Mouse (Mus musculus): ENCODE data around the gene Gm44973.

Gene Gm44973

GRCm38 (mm10) chr7:5016057-5016456 is 761 bp downstream of the Gm44973 start:
- in situ Hi-C loops (cut with MboI, MseI), result loop anchor here (5.0 to 10.0 kb wide), 3 partner anchors 99 to 1311 kb away; partner anchors contain the start of genes Rps9 (in 1 of the 2), Zfp628 (in 1 of the 2) and Zfp787 (in 1 of the 2)

- in situ Hi-C loops (cut with MboI, MseI), result loop anchor here (5.0 to 10.0 kb wide), 3 partner anchors 100 to 1312 kb away; partner anchors contain the start of genes Rps9 (in 1 of the 2), Zfp628 (in 1 of the 2) and Zfp787 (in 1 of the 2)
These were observed 1.6 kb downstream of the Gm44973 start for GRCm38 (mm10) chr7:5016920-5017319.

DNA sequence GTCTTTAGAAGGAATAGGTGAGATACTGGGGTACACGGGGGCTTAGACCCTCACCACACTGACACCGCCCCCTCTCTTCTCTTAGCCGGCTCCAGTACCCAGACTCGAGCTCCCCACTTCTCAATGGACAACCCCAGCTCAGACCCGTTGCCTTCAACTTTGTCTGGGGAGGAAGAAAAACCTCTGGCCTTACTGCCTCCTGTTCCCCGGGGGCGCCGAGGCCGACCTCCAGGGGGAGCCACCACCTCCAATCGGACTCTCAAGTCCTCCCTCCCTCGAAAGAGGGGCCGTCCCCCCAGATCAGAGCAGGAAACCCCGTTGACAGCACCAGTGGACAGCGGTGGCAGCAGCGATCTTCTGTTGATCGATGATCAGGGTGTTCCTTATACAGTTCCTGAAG is 2.1 kb downstream of the Gm44973 start:
- in situ Hi-C loops (cut with MboI, MseI), result loop anchor here (5.0 to 10.0 kb wide), 3 partner anchors 100 to 1313 kb away; partner anchors contain the start of genes Rps9 (in 1 of the 2), Zfp628 (in 1 of the 2) and Zfp787 (in 1 of the 2)

GRCm38 (mm10) chr7:5017931-5018330 is 2.6 kb downstream of the Gm44973 start:
- in situ Hi-C loops (cut with MboI, MseI), result loop anchor here (5.0 to 10.0 kb wide), 3 partner anchors 101 to 1313 kb away; partner anchors contain the start of genes Rps9 (in 1 of the 2), Zfp628 (in 1 of the 2) and Zfp787 (in 1 of the 2)

DNA sequence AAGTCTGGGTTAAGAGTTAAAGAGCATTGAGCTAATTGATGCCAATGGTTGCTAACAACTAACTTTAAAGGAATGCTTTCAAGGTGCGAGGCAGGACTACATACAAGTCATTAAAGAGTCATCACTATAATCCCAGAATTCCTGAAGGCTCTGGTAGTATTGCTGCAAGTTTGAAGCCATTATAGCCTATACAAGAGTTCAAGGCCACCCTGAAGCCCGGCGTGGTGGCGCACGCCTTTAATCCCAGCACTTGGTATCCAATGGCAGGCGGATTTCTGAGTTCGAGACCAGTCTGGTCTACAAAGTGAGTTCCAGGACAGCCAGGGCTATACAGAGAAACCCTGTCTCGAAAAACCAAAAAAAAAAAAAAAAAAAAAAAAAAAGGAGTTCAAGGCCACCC is 4.3 kb downstream of the Gm44973 start:
- in situ Hi-C loops (cut with MboI, MseI), result loop anchor here (5.0 to 10.0 kb wide), 3 partner anchors 102 to 1315 kb away; partner anchors contain the start of genes Rps9 (in 1 of the 2), Zfp628 (in 1 of the 2) and Zfp787 (in 1 of the 2)

DNA sequence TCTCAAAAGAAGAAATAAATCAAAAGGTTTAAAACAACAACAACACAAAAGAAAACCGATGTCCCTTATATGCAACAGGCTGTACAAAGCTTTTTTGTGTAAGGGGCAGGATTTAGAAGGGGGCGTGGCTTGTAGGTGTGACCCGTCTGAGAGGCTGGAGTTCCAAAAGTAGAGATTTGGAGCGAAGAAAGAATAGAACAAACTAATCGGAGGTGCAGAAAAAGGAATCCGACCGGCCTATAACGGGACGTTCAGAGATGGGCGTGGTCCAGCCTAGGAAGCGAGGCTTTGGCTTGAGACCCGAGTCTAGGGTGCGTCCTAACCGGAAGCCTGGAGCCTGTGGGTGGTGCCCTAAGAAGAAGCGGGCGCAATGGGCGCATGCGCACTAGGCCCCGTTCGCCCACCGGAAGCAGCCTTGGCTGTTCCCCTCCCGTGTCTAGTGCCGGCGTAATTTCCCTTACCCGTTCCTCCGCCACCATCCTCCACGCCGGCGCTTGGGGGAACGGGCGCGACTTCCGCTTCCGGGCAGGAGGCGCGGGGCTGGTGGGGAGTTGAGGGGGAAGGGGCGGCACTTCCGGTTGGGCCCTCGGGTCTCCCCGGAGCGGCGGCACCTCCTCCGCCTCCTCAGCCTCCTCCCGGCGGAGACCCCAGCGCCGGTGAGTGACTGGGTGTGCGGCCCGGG is 4.8 kb downstream of the Gm44973 start, which contains the start of the genes Zfp865 and Ccdc106:
Zfp865 (plus strand) TSS at position 377 of the 682 bp plus-strand sequence.
Ccdc106 (plus strand) TSS at position 554 of the 682 bp plus-strand sequence.
- in situ Hi-C loops (cut with MboI, MseI), result loop anchor here (5.0 to 10.0 kb wide), 3 partner anchors 103 to 1315 kb away; partner anchors contain the start of genes Rps9 (in 1 of the 2), Zfp628 (in 1 of the 2) and Zfp787 (in 1 of the 2)

DNA sequence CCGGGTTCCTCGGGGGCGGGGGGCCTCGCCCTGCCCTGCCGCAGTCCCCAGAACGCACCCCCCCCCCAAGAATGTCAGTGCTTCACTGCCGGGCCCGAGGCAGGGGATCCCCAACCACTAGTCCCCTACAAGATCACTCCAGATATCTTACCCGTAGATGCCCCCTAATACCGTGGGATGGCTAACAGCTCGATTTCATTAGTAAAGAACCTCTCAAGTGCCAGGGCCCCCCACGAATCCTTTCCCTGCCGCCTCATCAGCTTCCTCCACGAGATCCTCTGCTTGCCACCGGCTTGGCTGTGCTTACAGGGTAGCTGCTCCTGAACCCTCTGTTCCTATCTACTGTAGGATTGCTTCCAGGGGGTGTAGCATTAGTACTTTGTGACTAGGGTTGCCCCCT is 5.4 kb downstream of the Gm44973 start:
- in situ Hi-C loops (cut with MboI, MseI), result no loop called here

DNA sequence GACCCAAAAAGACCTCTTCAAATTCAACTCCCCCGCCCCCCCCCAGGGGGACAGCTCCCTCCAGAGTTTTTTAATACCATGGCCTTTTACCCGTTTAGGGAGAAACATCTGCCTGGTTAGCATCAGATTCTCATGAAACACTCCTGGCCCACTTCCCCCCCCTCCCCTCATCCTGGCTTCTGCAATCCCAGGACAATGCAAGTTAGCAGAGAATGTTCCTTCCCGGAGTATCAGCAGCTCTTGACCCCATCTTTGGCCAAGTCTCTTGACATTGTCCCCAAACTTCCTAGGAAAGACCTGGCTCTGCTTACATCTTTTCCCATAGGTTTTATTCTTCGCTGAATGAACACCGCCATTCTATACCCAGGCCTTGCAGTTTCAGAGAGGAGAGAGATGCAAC is 5.9 kb downstream of the Gm44973 start:
- in situ Hi-C loops (cut with MboI, MseI), result no loop called here

- in situ Hi-C loops (cut with MboI, MseI), result no loop called here
These were observed 14.2 kb downstream of the Gm44973 start for GRCm38 (mm10) chr7:5029543-5029942.

DNA sequence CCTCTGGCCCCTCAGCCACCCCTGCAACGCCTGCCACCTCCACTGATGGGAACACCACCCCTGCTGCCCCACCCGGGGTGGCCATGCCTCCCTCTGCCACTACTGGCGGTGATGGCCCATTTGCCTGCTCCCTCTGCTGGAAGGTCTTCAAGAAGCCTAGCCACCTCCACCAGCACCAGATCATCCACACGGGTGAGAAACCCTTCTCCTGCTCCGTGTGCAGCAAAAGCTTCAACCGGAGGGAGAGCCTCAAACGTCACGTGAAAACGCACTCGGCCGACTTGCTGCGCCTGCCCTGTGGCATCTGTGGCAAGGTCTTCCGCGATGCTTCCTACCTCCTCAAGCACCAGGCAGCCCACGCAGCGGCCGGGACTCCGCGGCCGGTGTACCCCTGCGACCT is 14.7 kb downstream of the Gm44973 start:
- in situ Hi-C loops (cut with MboI, MseI), result no loop called here

DNA sequence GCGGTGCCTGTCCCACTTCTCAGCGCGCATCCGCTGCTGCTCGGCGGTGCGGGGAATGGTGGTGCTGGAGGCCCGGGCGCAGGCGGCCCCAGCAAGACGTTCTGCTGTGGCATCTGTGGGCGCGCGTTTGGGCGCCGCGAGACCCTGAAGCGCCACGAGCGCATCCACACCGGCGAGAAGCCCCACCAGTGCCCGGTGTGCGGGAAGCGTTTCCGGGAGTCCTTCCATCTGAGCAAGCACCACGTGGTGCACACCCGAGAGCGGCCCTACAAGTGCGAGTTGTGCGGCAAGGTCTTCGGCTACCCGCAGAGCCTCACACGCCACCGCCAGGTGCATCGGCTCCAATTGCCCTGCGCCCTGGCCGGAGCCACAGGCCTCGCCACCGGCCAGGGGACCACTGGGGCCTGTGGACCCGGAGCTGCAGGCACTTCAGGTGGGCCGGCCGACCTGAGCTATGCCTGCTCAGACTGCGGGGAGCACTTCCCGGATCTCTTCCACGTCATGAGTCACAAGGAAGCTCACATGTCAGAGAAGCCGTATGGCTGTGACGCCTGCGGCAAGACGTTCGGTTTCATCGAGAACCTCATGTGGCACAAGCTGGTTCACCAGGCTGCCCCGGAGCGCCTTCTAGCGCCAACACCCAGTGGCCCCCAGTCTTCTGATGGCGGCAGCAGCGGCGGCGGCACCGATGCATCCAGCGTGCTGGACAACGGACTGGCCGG is 15.4 kb downstream of the Gm44973 start:
- in situ Hi-C loops (cut with MboI, MseI), result no loop called here

DNA sequence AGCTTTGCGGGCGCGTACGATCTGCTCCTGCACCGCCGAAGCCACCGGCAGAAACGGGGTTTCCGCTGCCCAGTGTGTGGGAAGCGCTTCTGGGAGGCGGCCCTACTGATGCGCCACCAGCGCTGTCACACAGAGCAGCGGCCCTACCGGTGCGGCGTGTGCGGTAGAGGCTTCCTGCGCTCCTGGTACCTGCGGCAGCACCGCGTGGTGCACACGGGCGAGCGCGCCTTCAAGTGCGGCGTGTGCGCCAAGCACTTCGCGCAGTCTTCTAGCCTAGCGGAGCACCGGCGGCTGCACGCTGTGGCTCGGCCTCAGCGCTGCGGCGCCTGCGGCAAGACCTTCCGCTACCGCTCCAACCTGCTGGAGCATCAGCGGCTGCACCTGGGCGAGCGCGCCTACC is 16.2 kb downstream of the Gm44973 start:
- in situ Hi-C loops (cut with MboI, MseI), result no loop called here

GRCm38 (mm10) chr7:5033818-5034217 is 18.5 kb downstream of the Gm44973 start, which contains the start of gene 4632433K11Rik:
Gene 4632433K11Rik (plus strand): TSS chr7:5034118.
- in situ Hi-C loops (cut with MboI, MseI), result no loop called here

DNA sequence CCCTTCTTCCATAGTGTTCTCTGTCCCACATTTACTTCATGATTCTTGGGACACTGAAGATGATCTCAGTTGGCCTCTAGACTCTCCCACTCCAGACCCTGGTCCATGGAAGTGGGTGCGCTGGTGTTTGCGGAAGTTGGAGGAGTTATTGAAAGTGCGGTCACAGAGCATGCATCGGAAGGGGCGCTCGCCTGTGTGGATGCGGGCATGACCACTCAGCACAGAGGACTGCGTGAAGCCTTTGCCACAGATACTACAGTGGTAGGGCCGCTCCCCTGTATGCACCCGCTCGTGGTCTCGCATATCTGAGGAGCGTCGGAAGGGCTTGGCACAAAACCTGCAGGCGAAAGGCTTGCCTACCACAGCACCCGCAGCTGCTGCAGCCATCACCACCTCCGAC is 20.3 kb downstream of the Gm44973 start:
- in situ Hi-C loops (cut with MboI, MseI), result no loop called here

DNA sequence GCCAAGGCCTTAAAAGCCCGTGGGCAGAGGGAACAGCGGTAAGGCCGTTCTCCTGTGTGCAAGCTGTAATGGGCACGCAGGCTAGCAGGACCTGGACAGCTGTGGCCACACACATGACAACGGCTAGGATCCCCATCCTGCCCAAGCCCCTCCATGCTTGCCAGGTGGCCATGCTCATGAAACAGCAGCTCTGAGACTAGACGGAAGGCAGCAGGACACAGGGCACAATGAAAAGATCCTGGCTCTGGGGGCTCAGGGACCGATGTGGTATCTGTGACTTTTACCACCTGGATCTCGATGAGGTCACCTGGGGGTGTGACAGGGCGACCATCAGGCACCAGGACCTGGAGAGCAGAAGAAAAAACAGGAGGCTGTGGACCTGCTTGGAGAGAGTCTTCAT is 20.8 kb downstream of the Gm44973 start:
- in situ Hi-C loops (cut with MboI, MseI), result no loop called here

DNA sequence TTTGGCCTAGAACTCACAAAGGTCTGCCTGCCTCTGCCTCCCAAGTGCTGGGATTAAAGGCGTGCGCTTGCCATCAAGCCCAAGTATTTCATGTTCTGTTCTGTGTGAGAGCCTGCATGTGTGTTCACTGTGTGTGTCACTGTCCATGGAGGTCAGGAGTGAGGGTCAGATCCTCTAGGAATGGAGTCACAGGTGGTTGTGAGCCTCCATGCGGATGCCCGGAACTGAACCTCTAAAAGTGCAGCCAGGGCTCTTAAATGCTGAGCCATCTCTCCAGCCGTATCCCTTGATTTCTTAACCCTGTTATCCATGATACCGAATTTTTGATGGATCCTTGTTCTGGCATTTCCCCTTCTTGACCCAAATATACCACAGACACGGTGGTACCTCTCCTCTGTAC is 21.7 kb downstream of the Gm44973 start:
- in situ Hi-C loops (cut with MboI, MseI), result no loop called here

DNA sequence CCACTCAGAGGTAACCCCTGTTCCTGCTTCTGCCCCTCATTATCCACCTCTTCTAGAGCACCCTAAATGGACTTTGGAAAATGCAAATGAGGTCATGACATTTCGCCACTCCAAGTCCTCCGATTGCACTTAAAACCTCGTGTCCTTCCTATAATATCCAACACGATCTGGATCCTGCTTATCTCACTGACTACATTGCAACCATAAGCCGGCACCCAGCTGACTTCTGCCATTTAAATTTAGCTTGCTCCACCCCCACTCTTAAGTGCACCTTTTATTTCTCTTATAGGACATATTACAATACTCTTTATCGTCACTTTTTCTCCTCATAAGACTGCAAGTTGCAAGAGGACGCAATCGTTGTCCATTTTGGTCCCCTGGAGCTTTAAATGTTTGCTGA is 22.2 kb downstream of the Gm44973 start:
- in situ Hi-C loops (cut with MboI, MseI), result no loop called here

DNA sequence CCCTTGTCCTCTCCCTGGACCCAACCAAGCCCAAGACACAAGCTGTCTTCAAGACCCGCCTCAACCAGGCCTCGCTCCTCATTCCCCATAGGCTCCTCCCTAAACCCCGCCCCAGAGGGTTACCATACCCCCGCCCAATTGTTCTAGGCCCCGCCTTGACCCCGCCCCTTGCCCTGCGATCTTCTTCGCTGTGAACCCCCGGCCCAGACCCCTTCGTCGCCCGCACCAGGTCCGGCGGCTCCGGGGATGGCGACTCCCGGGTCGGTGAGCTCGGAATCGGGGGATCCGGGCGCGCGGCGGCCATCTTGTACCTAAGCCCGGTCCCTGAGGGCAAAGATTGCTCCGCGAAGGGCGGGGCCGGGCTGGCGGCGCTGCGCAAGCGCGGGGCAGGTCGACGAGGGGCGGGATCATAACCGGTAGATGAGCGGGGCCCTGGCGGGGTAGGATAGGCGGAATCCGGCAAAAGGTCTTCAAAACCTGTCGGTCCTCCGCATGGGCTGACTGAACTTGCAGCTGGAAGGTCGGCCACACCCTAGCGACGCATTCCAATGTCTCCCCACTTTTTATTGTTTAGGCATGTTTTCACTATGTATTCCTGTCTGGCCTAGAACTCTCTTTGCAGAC is 22.9 kb downstream of the Gm44973 start, which contains the start of gene Zfp784:
Zfp784 (minus strand) TSS at position 338 of the 624 bp plus-strand sequence.
- in situ Hi-C loops (cut with MboI, MseI), result no loop called here

DNA sequence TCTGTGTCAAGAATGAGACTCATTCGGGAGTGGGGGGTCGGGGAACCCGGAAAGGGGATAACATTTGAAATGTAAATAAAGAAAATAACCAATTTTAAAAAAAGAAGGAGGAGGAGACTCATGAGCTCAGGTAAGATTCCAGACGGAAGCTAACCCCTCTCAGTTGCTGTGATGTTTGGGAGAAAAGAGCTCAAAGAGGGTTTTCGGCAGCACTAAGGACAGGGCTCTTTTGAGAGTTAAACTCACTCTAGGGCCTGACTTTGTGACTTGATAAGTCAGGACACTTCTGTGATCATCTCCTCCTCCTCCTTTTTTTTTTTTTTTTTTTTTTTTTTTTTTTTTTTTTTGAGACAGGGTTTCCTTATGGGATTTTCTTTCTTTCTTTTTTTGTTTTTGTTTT is 23.6 kb downstream of the Gm44973 start:
- in situ Hi-C loops (cut with MboI, MseI), result no loop called here

DNA sequence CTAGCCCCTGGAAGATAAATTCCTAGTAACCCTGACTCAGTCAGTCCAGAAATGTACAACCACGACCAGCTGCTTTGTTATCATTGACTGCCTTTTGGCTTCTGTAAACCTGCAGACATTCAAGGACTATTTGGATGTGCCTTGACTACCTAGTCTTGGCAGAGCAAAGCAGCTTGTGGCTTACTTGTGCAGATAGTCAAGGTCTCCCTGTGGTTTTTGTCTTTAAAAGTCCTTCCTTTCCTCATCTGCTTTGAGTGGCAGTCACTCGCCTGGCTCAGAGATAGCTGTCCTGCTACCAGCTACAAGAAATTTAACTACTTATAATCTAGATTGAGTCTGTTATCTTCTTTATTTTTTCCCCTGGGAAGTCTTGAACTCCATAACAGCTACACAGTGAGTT is 29.7 kb downstream of the Gm44973 start:
- in situ Hi-C loops (cut with MboI, MseI), result no loop called here

- in situ Hi-C loops (cut with MboI, MseI), result no loop called here
These were observed 30.8 kb downstream of the Gm44973 start for GRCm38 (mm10) chr7:5046112-5046511.

Measured in T-helper 17 cell (primary cell).